Mouse (Mus musculus) lung, embryonic 14.5 days (tissue): Measurements from ENCODE around the gene Pappa. TPM values are rescaled to one million over a fixed set of nuclear protein-coding genes. Genes with fewer than 3 reads are reported as not detected.

Experiments used
- ATAC-seq: fragments of 200-750 bp; cut with Nextera tagmentation; 2 replicates; pipeline ENCODE4 v1.8.0; 2017; ENCODE audit warnings: mild to moderate bottlenecking, moderate TSS enrichment, moderate library complexity; ENCODE audit not compliant: insufficient read depth
- DNase-seq: peaks from one replicate; pipeline ENCODE4 v3.0.0-alpha.2; 2015
- H3K27ac ChIP-seq: fragments of 300-500 bp; sonication (generic); 2 replicates; pipeline ENCODE4 v1.5.1; 2014; ENCODE audit warnings: low read depth, mild to moderate bottlenecking, moderate library complexity
- H3K27me3 ChIP-seq: fragments of 300-500 bp; sonication (generic); 2 replicates; pipeline ENCODE4 v1.6.1; 2014; ENCODE audit warnings: low read length, control low read depth; ENCODE audit not compliant: insufficient read depth
- H3K36me3 ChIP-seq: fragments of 300-500 bp; sonication (generic); 2 replicates; pipeline ENCODE4 v1.6.1; 2014; ENCODE audit warnings: control low read depth; ENCODE audit not compliant: insufficient read depth
- H3K4me1 ChIP-seq: fragments of 300-500 bp; sonication (generic); 2 replicates; pipeline ENCODE4 v1.6.1; 2014; ENCODE audit warnings: antibody characterized with exemption, control low read depth; ENCODE audit not compliant: insufficient read depth
- H3K4me2 ChIP-seq: fragments of 300-500 bp; sonication (generic); 2 replicates; pipeline ENCODE4 v1.6.1; 2014; ENCODE audit warnings: mild to moderate bottlenecking
- H3K4me3 ChIP-seq: fragments of 300-500 bp; sonication (generic); 2 replicates; pipeline ENCODE4 v1.5.1; 2014; ENCODE audit warnings: low read depth, low read length
- H3K9ac ChIP-seq: fragments of 300-500 bp; sonication (generic); 2 replicates; pipeline ENCODE4 v1.6.1; 2014
- H3K9me3 ChIP-seq: fragments of 300-500 bp; sonication (generic); 2 replicates; pipeline ENCODE4 v1.6.1; 2016; ENCODE audit warnings: low read depth, low read length, control low read depth
- CTCF ChIP-seq: IDR thresholded peaks from 2 replicates; pipeline ENCODE4 v1.5.1; 2016; ENCODE audit warnings: antibody characterized with exemption, low read depth
- WGBS: fragments of 180-500 bp; shearing (Covaris S2); extraction: QIAGEN DNeasy Blood & Tissue Kit; methylation state at CpG from one replicate; pipeline ENCODE4 v1.1.7; 2014; 5-methylcytosine and 5-hydroxymethylcytosine counted together
- polyA plus RNA-seq: library from polyadenylated mRNA; unstranded; fragments of >200 nt; fragmentation: Nextera tagmentation; extraction: Ambion mirVana; gene quantifications from 2 replicates; pipeline ENCODE4 v1.2.1, GENCODE M21; 2014

The Pappa gene
- polyA plus RNA-seq, 1 experiment from 2014 or later, result 2.4 TPM

- TF ChIP-seq CTCF, result no peak
- no peak overlapping the region for H3K9ac ChIP-seq
- ATAC-seq, result no peak
- no peak overlapping the region for H3K27ac ChIP-seq
- H3K9me3 ChIP-seq, result no peaks in the 10 kb centered on the region
- H3K4me3 ChIP-seq, result no peak overlapping the region
- WGBS, result 68% methylated on average over 9 of the region's 9 CpGs
- H3K4me2 ChIP-seq, result no peak overlapping the region
- no peaks in the 10 kb centered on the region for H3K36me3 ChIP-seq
- DNase-seq, result no peak
- H3K4me1 ChIP-seq, result no peaks in the 10 kb centered on the region
- H3K27me3 ChIP-seq, result no peaks in the 10 kb centered on the region
Observed at GRCm38 (mm10) chr4:65298212-65299181, 174.5 kb downstream of the Pappa start.

GRCm38 (mm10) chr4:65299365-65299764, 175.4 kb downstream of the Pappa start:
- Histone ChIP-seq H3K27ac (no peak overlapping the region), H3K4me3 (no peak overlapping the region), H3K27me3 (no peaks in the 10 kb centered on the region), H3K36me3 (no peaks in the 10 kb centered on the region), H3K9me3 (no peaks in the 10 kb centered on the region), H3K9ac (no peak overlapping the region), H3K4me2 (no peak overlapping the region), H3K4me1 (no peaks in the 10 kb centered on the region)
- DNase-seq (no peak), ATAC-seq (no peak)
- WGBS, result 75% methylated on average over 1 of the region's 1 CpGs
- TF ChIP-seq CTCF, result no peak

- ATAC-seq (no peak), DNase-seq (no peak)
- no peaks in the 10 kb centered on the region for H3K9me3 ChIP-seq
- no peak overlapping the region for H3K4me2 ChIP-seq
- TF ChIP-seq CTCF, result no peak
- 85% methylated on average over 3 of the region's 3 CpGs for WGBS
- H3K27ac ChIP-seq, result no peak overlapping the region
- H3K36me3 ChIP-seq, result no peaks in the 10 kb centered on the region
- H3K4me3 ChIP-seq, result no peak overlapping the region
- no peaks in the 10 kb centered on the region for H3K4me1 ChIP-seq
- H3K27me3 ChIP-seq, result no peaks in the 10 kb centered on the region
- H3K9ac ChIP-seq, result no peak overlapping the region
Observed at GRCm38 (mm10) chr4:65300431-65300830, 176.5 kb downstream of the Pappa start.

GRCm38 (mm10) chr4:65302666-65303065, 178.7 kb downstream of the Pappa start:
- Histone ChIP-seq H3K9ac (no peak overlapping the region), H3K9me3 (no peaks in the 10 kb centered on the region), H3K4me1 (no peaks in the 10 kb centered on the region), H3K4me3 (no peak overlapping the region), H3K27me3 (no peaks in the 10 kb centered on the region), H3K4me2 (no peak overlapping the region), H3K27ac (no peak overlapping the region), H3K36me3 (no peaks in the 10 kb centered on the region)
- DNase-seq, result no peak
- no peak for ATAC-seq
- no peak for TF ChIP-seq CTCF
- 67% methylated on average over 3 of the region's 3 CpGs for WGBS

GRCm38 (mm10) chr4:65317877-65318525, 194.0 kb downstream of the Pappa start:
- Histone ChIP-seq H3K9ac (no peak overlapping the region), H3K4me1 (no peaks in the 10 kb centered on the region), H3K9me3 (no peaks in the 10 kb centered on the region), H3K4me3 (no peak overlapping the region), H3K36me3 (no peaks in the 10 kb centered on the region), H3K4me2 (no peak overlapping the region), H3K27ac (no peak overlapping the region), H3K27me3 (no peaks in the 10 kb centered on the region)
- DNase-seq (peak; percentile 52), ATAC-seq (peak; percentile 77)
- TF ChIP-seq CTCF, result no peak
- 52% methylated on average over 10 of the region's 10 CpGs for WGBS

GRCm38 (mm10) chr4:65321340-65321739, 197.4 kb downstream of the Pappa start:
- Histone ChIP-seq H3K4me1 (no peaks in the 10 kb centered on the region), H3K9me3 (no peaks in the 10 kb centered on the region), H3K4me3 (no peak overlapping the region), H3K36me3 (no peaks in the 10 kb centered on the region), H3K27ac (no peak overlapping the region), H3K4me2 (no peak overlapping the region), H3K27me3 (no peaks in the 10 kb centered on the region), H3K9ac (no peak overlapping the region)
- WGBS, result 80% methylated on average over 4 of the region's 4 CpGs
- DNase-seq (no peak), ATAC-seq (no peak)
- TF ChIP-seq CTCF, result no peak

- no peaks in the 10 kb centered on the region for H3K36me3 ChIP-seq
- DNase-seq (no peak), ATAC-seq (no peak)
- no peak overlapping the region for H3K4me2 ChIP-seq
- WGBS, result 72% methylated on average over 1 of the region's 1 CpGs
- H3K9me3 ChIP-seq, result no peaks in the 10 kb centered on the region
- H3K4me1 ChIP-seq, result no peaks in the 10 kb centered on the region
- TF ChIP-seq CTCF, result no peak
- no peaks in the 10 kb centered on the region for H3K27me3 ChIP-seq
- H3K4me3 ChIP-seq, result no peak overlapping the region
- no peak overlapping the region for H3K9ac ChIP-seq
- no peak overlapping the region for H3K27ac ChIP-seq
Observed at GRCm38 (mm10) chr4:65321959-65322358, 198.0 kb downstream of the Pappa start.
